Mouse (Mus musculus) embryonic facial prominence, embryonic 10.5 days (tissue): Measurements from ENCODE around the gene Lrrc4. TPM values are rescaled to one million over a fixed set of nuclear protein-coding genes. Genes with fewer than 3 reads are reported as not detected.
A peak's percentile ranks its signal among the peaks of the same experiment; 100 is the strongest.

Source experiments
- DNase-seq: peaks from one replicate; pipeline ENCODE4 v3.0.0-alpha.2; 2017; ENCODE audit warnings: low spot score
- H3K27ac ChIP-seq: fragments of 300-500 bp; sonication (generic); replicated peaks from 2 replicates; pipeline ENCODE4 v1.5.1; 2016; ENCODE audit warnings: mild to moderate bottlenecking
- H3K27me3 ChIP-seq: fragments of 300-500 bp; sonication (generic); replicated peaks from 2 replicates; pipeline ENCODE4 v1.6.1; 2016; ENCODE audit warnings: low read depth, mild to moderate bottlenecking; ENCODE audit not compliant: poor library complexity, severe bottlenecking
- H3K36me3 ChIP-seq: fragments of 300-500 bp; sonication (generic); replicated peaks from 2 replicates; pipeline ENCODE4 v1.6.1; 2016; ENCODE audit warnings: mild to moderate bottlenecking, moderate library complexity
- H3K4me1 ChIP-seq: fragments of 300-500 bp; sonication (generic); 2 replicates; pipeline ENCODE4 v1.6.1; 2016
- H3K4me3 ChIP-seq: fragments of 300-500 bp; sonication (generic); 2 replicates; pipeline ENCODE4 v1.5.1; 2016; ENCODE audit warnings: mild to moderate bottlenecking, moderate library complexity
- H3K9me3 ChIP-seq: fragments of 300-500 bp; sonication (generic); 2 replicates; pipeline ENCODE4 v1.6.1; 2016; ENCODE audit warnings: mild to moderate bottlenecking
- WGBS: fragments of 180-500 bp; shearing (Covaris S2); methylation state at CpG from one replicate; pipeline ENCODE4 v1.1.7; 2016; 5-methylcytosine and 5-hydroxymethylcytosine counted together
- polyA plus RNA-seq: library from polyadenylated mRNA; unstranded; fragments of >200 nt; fragmentation: Nextera tagmentation; extraction: Ambion mirVana; gene quantifications from 2 replicates; pipeline ENCODE4 v1.2.1, GENCODE M21; 2016

Gene Lrrc4
- polyA plus RNA-seq, 1 experiment from 2014 or later = 0.79 TPM

DNA sequence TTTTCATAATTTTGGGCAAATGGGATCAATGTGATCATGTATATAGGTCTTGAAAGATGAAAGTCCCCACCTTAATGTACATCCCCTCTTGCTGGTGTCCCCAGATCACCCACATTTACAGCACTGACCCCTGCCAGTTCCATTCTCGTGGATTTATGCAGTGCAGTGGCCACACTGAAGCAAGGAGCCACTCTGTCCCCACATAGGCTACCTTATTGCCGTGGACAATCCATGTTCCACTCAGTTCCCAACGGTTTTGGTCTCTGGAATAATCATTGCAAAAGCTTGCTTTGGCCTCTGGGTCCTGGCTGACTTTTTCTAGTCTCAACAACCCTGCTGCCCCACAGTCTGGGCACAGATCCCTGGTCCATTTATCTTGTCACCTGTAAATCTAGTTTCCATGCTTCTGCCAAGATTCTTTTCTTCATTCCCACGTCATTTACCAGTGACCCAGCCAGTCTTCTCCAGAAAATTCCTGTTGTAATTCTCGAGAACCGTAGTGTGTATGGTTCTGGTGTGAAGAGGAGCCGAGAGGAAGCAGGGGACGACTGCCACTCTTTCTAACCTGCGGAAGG, 18.9 kb upstream of the Lrrc4 start:
- H3K27me3 ChIP-seq = no peaks in the 10 kb centered on the region
- DNase-seq = no peak
- no peaks in the 10 kb centered on the region for H3K36me3 ChIP-seq
- WGBS = 87% methylated on average over 9 of the region's 9 CpGs
- H3K27ac ChIP-seq = no peak overlapping the region
- no peaks in the 10 kb centered on the region for H3K9me3 ChIP-seq
- no peak overlapping the region for H3K4me3 ChIP-seq
- peaks cover 58% of the 10 kb centered on the region for H3K4me1 ChIP-seq

DNA sequence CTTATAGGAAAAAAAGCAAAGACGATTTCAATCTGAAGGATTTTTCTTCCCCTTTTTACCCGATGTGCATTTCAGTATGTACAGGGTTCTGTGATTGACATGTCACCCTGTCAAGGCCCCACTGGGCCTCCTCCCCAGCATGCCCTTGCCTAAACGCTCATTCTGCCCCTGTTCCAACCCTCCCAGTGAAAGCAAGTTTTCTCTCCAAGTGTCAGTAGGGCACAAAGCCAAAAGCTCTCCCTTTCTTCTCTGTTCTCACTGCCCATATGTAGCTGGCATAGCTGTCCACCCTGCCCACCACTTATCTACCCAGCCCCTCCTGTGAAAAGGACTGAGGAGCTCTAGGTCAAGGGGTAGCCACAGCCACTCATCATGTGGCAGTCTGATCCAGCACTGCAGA, 17.8 kb upstream of the Lrrc4 start:
- Histone ChIP-seq H3K9me3 (no peaks in the 10 kb centered on the region), H3K4me1 (peaks cover 50% of the 10 kb centered on the region), H3K36me3 (no peaks in the 10 kb centered on the region), H3K27ac (no peak overlapping the region; the same call in 1 of the 2 replicates), H3K27me3 (no peaks in the 10 kb centered on the region), H3K4me3 (no peak overlapping the region)
- 67% methylated on average over 3 of the region's 3 CpGs for WGBS
- no peak for DNase-seq

DNA sequence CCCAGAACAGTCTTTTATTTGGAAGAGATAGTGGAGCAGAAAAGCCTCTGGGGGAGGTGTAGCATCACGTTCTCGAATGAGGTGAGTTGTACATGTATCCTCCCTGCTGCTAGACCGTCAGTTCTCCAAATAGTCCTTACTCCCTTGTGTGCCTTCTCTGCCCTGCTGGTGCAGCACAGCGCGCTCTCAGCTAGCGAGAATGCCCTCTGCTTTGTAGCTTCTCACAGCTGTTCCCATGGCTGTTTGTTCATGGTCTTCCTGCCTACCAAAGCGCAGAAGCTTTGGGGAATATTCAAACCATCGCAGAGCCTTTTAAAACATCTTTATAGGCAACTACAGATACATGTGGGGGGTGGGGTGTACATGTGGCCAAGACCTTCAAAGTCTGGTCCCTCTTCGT, 17.3 kb upstream of the Lrrc4 start:
- no peaks in the 10 kb centered on the region for H3K27me3 ChIP-seq
- H3K9me3 ChIP-seq = no peaks in the 10 kb centered on the region
- peak overlapping the region; percentile 48; the same call in 1 of the 2 replicates for H3K27ac ChIP-seq
- no peak for DNase-seq
- H3K4me3 ChIP-seq = no peak overlapping the region
- 81% methylated on average over 9 of the region's 9 CpGs for WGBS
- no peaks in the 10 kb centered on the region for H3K36me3 ChIP-seq
- peaks cover 46% of the 10 kb centered on the region for H3K4me1 ChIP-seq

DNA sequence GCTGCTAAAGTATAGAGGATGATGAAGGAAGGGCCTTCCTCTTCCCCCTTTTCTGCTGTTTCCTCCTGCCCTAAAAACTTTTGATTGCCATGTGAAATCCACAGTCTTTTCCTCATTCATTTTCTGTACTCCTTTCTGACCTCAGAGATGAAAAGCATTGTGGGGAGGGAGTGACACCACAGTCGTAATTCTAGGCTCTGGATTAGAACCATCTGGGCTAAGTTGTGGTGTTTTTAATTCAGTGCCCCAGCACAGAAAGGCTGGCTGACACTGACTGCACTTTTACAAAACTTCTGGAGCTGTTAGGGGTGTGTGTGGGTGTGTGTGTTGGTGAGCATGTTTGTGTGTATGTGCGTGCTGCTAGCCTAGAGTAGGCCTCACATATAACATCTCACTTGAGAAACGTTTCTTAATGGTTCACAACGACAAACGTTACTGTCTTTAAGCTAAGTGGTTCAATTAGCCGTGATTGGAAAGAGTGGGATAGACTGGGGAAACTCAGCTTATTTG, 16.8 kb upstream of the Lrrc4 start:
- WGBS = 52% methylated on average over 6 of the region's 6 CpGs
- Histone ChIP-seq H3K4me1 (peaks cover 40% of the 10 kb centered on the region), H3K27me3 (no peaks in the 10 kb centered on the region), H3K27ac (peak overlapping the region; percentile 52; the same call in 1 of the 2 replicates), H3K4me3 (no peak overlapping the region), H3K9me3 (no peaks in the 10 kb centered on the region), H3K36me3 (no peaks in the 10 kb centered on the region)
- no peak for DNase-seq

DNA sequence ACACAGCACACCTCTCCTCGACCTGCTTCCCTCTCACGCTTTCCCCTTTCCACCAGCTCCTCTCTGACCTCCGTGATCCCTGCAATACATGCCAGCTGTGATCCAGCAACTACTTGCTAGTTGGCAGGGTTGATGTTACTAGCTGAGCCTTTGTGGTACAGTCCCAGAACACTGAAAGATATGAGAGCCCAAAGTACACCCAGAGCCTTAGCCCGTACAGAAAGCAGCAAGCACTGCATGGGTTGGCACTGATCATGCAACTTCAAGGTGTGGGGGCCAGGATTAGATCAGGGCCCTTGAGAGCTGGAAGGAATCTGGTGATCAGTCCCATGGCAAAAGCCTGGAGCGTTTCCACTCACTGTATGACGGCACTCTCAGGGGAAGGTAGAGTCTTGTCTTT, 16.1 kb upstream of the Lrrc4 start:
- DNase-seq = peak; percentile 32
- H3K9me3 ChIP-seq = no peaks in the 10 kb centered on the region
- peaks cover 41% of the 10 kb centered on the region for H3K4me1 ChIP-seq
- H3K4me3 ChIP-seq = no peak overlapping the region
- H3K27ac ChIP-seq = peak overlapping the region; percentile 52; the same call in 1 of the 2 replicates
- H3K36me3 ChIP-seq = no peaks in the 10 kb centered on the region
- H3K27me3 ChIP-seq = no peaks in the 10 kb centered on the region
- 57% methylated on average over 6 of the region's 6 CpGs for WGBS

DNA sequence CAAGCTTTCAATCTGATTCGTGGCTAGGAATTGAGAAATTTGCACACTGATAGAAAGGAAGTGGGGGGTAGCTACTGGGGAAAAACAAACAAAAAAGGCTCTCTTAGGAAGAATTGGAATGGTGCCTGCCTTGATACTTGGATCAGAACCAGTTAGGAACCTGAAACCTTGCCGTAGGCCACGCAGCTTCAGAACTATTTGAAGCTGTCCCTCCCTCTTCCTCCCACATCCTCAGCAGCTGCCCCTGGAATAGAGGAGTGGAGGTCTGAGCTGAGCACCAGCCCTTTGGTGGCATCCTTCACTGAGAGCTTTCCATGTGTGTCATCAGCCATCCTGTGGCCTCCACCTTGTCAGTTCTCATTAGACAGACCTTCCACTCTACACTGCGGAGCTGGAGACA, 14.1 kb upstream of the Lrrc4 start:
- WGBS = 41% methylated on average over 4 of the region's 4 CpGs
- H3K9me3 ChIP-seq = no peaks in the 10 kb centered on the region
- no peak overlapping the region for H3K27ac ChIP-seq
- H3K27me3 ChIP-seq = no peaks in the 10 kb centered on the region
- no peak overlapping the region for H3K4me3 ChIP-seq
- no peaks in the 10 kb centered on the region for H3K36me3 ChIP-seq
- H3K4me1 ChIP-seq = peaks cover 48% of the 10 kb centered on the region
- no peak for DNase-seq

DNA sequence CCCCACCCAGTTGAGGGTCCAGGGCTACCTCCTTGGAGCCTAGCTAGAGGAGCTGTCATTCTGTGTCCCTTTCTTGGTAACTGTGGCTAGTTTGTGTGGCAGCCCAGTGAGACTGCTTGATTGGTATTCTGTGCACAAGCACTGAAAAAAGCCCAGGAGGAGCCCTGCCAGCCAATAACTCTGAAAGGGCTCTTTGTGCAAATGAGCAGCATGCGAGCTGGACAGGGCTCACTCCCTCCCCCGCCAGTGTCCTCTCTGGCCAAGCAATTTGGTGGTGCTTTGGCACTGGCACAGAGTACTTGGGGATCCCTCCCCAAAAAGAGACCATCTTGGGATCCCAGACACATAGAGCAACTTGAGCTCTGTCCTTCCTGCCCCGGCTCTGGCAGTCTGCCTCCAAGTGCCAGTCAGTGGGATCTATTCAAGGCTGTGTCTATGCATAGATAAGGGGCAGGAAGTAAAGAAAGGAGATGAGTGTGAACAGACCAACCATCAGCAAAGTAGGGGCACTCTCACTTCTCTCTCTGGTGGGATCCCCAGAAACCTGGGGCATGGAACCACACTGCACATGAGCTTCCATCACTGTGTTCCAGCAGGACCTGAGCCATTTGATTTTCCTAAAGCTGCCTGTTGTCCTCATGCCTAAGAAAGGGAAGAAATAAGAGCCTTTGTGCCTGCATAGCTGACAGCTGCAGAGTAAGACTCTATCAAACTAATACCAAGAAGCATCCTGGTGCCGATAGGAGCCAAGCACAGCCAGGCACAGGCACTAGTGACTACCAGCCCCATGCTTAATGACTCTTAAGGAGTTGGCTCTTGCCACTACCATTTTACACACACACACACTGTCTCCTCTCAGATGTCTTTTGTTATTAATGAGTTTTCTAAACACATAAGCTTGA, 11.1 kb upstream of the Lrrc4 start:
- no peaks in the 10 kb centered on the region for H3K36me3 ChIP-seq
- WGBS = 46% methylated on average over 4 of the region's 4 CpGs
- H3K4me1 ChIP-seq = peaks cover 28% of the 10 kb centered on the region
- H3K9me3 ChIP-seq = no peaks in the 10 kb centered on the region
- H3K27me3 ChIP-seq = no peaks in the 10 kb centered on the region
- H3K27ac ChIP-seq = peak overlapping the region; percentile 44
- no peak overlapping the region for H3K4me3 ChIP-seq
- DNase-seq = no peak

DNA sequence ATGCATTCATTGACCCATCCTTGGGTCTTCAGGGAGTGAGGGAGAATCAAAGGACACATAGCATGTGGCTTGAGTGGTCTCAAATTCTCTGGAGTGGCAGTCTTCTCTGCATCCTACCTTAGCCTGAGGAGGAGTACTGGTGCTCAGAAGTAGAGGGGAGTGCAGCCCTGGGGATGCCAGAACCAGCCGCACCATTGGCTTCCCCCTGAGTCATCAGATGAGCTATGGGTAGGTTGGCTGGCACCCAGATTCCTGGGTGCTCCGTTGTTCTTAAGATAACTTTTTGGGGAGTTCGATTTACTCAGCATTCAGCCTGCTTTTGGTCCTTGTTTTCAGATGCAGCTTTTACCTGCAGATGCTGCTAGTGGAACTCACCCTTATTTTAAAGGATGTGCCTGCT, 10.0 kb upstream of the Lrrc4 start:
- WGBS = 89% methylated on average over 3 of the region's 3 CpGs
- no peak for DNase-seq
- H3K9me3 ChIP-seq = no peaks in the 10 kb centered on the region
- H3K36me3 ChIP-seq = no peaks in the 10 kb centered on the region
- H3K4me1 ChIP-seq = peaks cover 18% of the 10 kb centered on the region
- no peaks in the 10 kb centered on the region for H3K27me3 ChIP-seq
- no peak overlapping the region for H3K27ac ChIP-seq
- H3K4me3 ChIP-seq = no peak overlapping the region

DNA sequence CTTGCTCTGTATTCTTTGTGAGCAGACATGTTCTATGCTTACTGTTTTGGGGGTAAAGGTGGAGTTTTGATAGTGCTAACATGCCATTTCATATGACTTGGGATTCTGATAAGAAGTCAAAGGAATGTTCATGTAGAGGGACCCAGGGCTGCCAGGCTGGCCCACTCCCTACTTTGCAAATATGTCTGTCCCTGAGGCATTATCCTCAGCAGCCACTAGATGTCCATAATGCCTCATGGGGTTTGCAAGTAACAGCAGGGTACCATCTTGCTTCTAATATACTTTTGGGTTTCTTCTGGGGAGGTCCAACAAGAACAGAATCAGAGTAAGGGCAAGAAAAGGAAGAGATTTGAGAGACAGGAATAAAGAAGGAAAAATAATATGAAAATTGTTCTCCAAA, 5.1 kb upstream of the Lrrc4 start:
- no peaks in the 10 kb centered on the region for H3K9me3 ChIP-seq
- peaks cover 24% of the 10 kb centered on the region for H3K4me1 ChIP-seq
- H3K27me3 ChIP-seq = peaks cover 42% of the 10 kb centered on the region

DNA sequence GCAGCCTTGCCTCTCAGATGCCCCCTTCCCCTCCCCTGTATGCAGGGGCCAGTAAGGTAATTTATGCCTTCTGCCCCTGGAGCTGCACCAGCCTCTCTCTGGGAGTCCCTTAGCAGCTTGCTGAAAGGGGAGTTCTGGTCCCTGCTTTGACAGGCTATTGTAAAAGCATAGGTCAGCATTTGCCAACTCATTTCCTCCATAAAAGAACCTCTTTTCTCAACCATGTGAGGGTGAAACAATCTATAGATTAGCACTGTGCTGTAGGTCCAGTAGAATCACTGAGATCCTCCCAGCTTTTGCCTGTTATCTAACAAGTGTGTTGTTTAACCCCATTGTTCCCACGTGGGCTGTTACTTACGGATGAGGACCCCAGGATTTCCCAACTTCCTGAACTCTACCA, 2.5 kb upstream of the Lrrc4 start:
- peaks cover 9% of the 10 kb centered on the region for H3K36me3 ChIP-seq
- no peak for DNase-seq
- peaks cover 29% of the 10 kb centered on the region for H3K4me1 ChIP-seq
- no peaks in the 10 kb centered on the region for H3K9me3 ChIP-seq
- no peak overlapping the region for H3K27ac ChIP-seq
- WGBS = 34% methylated on average over 2 of the region's 2 CpGs
- peaks cover 64% of the 10 kb centered on the region for H3K27me3 ChIP-seq
- H3K4me3 ChIP-seq = peak overlapping the region; percentile 75

More for the DNA sequence above, 5.1 kb upstream of the Lrrc4 start:
- no peak for DNase-seq
- Histone ChIP-seq H3K36me3 (no peaks in the 10 kb centered on the region), H3K27ac (no peak overlapping the region), H3K4me3 (no peak overlapping the region)

DNA sequence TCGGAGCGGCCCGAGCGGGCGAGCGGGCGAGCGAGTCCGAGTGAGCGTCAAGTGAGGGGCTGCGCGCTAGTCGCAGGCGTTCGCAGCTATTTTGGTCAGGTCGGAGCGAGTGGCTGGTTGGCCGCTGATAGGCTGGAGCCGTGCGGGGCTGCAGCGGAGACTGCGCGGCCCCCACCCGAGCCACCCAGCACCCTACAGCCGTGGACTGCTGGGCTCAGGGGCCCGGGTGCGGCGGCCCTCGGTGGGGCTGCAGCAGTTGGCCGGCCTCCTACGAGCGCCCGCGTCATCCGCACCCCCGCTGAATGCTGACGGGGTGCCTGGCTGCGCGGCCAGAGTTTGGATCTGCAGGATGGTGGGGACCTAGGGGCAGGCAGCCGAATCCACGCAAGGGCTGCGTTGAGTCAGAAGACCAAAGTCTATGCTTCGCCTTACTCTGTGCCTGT, 1.9 kb upstream of the Lrrc4 start:
- no peaks in the 10 kb centered on the region for H3K9me3 ChIP-seq
- peaks cover 9% of the 10 kb centered on the region for H3K36me3 ChIP-seq
- peak overlapping the region; percentile 75 for H3K4me3 ChIP-seq
- H3K27ac ChIP-seq = peak overlapping the region; percentile 85
- peaks cover 64% of the 10 kb centered on the region for H3K27me3 ChIP-seq
- DNase-seq = peak; percentile 65
- under 1% methylated on average over 43 of the region's 43 CpGs for WGBS
- peaks cover 35% of the 10 kb centered on the region for H3K4me1 ChIP-seq

DNA sequence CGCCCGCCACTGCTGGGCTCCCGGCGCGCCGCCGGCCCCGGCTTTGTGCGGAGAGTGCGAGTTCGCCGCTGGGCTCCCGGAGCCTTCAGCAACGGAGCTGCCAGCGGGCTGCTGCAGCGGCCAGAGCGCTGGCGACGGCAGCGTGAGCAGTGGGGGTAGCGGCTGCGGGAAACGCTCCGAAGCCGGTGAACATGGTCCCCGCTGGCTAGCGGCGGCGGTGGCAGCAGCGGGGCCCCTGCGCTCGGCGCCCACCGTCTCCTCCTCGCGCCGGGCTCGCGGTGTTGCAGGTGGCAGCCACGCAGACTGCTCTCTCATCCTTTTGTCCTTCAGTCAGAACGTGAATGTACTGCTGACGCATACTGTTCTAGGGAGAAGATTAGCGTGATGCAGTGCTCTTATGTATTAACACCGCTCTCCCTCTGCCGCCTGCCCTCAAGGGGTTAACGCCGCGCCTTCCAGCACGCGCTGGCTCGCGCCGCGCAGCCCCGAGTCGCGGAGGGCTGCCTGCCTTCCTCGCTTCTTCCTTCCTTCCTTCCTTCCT, 1.3 kb upstream of the Lrrc4 start:
- peak; percentile 75 for DNase-seq
- peaks cover 64% of the 10 kb centered on the region for H3K27me3 ChIP-seq
- peaks cover 9% of the 10 kb centered on the region for H3K36me3 ChIP-seq
- WGBS = under 1% methylated on average over 58 of the region's 58 CpGs
- H3K27ac ChIP-seq = peak overlapping the region; percentile 85
- H3K4me3 ChIP-seq = peak overlapping the region; percentile 75
- no peaks in the 10 kb centered on the region for H3K9me3 ChIP-seq
- peaks cover 35% of the 10 kb centered on the region for H3K4me1 ChIP-seq
